ENCODE assay signal across 27 mouse cellular contexts in genomic region chr6:121099228-121099608, GRCm38 (mm10). TPM values are rescaled to one million over a fixed set of nuclear protein-coding genes. Genes with fewer than 3 reads are reported as not detected.
DNase-seq lines count a peak whose midpoint lies in the region; ATAC-seq and TF ChIP-seq lines count a peak whose summit lies in the region.
"Had no signal": no experiment of that assay in that cellular context is flagged by ENCODE, and none has a peak within 500 bp of the region (broad histone marks: within the 10 kb centered on the region; RNA-seq: fewer than 3 reads in every experiment).

No protein-coding gene starts in this region.

- peaks cover 30% of the 10 kb centered on the region for H3K79me2 ChIP-seq in CH12.LX (replicated peaks; ENCODE audit: control insufficient read depth, extremely low read depth, insufficient read depth, poor library complexity, severe bottlenecking)

- H3K4me1 ChIP-seq in forebrain, postnatal 0 days (ENCODE audit: insufficient read depth) = peaks cover 10% of the 10 kb centered on the region; the same call in 1 of the 2 replicates
- peaks cover 15% of the 10 kb centered on the region for H3K4me1 ChIP-seq in forebrain, embryonic 16.5 days (replicated peaks; ENCODE audit: control insufficient read depth, insufficient read depth, low read length)
- H3K4me1 ChIP-seq in hindbrain, postnatal 0 days (ENCODE audit: insufficient read depth, low read length) = peaks cover 14% of the 10 kb centered on the region
- no peaks in the 10 kb centered on the region for H3K4me1 ChIP-seq in hindbrain, embryonic 11.5 days (replicated peaks; ENCODE audit: control insufficient read depth, insufficient read depth, low read length)
- H3K4me1 ChIP-seq in CH12.LX (ENCODE audit: control insufficient read depth in 1 of 2, insufficient read depth in 2 of 2) = peaks cover 56 to 94% of the 10 kb centered on the region in 2 experiments
- H3K4me1 ChIP-seq in liver, embryonic 13.5 days (replicated peaks) = peaks cover 100% of the 10 kb centered on the region

- no peak for TF ChIP-seq CTCF in forebrain, postnatal 0 days (IDR thresholded peaks at IDR 0.05; ENCODE audit: low read depth)
- TF ChIP-seq CTCF in hindbrain, postnatal 0 days (IDR thresholded peaks at IDR 0.05; ENCODE audit: low read depth) = no peak
- no peak for TF ChIP-seq CTCF in CH12.LX (conservative IDR thresholded peaks at IDR 0.05 in 1 of 2, IDR thresholded peaks at IDR 0.05 in 1 of 2; ENCODE audit: low read depth in 2 of 2, low read length in 2 of 2)

- DNase-seq in forebrain, postnatal 0 days = no peak
- DNase-seq in hindbrain, postnatal 0 days (ENCODE audit: low spot score) = no peak
- DNase-seq in hindbrain, embryonic 11.5 days (ENCODE audit: low spot score) = no peak
- DNase-seq in CH12.LX (ENCODE audit: extremely low read depth) = no peak
- no peak for DNase-seq in liver, embryonic 13.5 days
- DNase-seq in adrenal gland, adult 8-10 months = no peak
- DNase-seq: adrenal gland, adult 2 months; gastrocnemius, postnatal 36 days; heart, postnatal 36 days; kidney, adult 18-20 months; left cerebral cortex, postnatal 4 days; lung, adult 18-20 months; lung, postnatal 4 days; thymus, postnatal 4 days had no signal

- peak; percentile 58 for TF ChIP-seq EP300 in CH12.LX (IDR thresholded peaks at IDR 0.05; ENCODE audit: low read length)

- no peak; the same call in 1 of the 2 replicates for ATAC-seq in forebrain, postnatal 0 days
- no peak for ATAC-seq in forebrain, embryonic 16.5 days
- ATAC-seq in hindbrain, postnatal 0 days = peak; percentile 24; the same call in 1 of the 2 replicates
- no peak for ATAC-seq in hindbrain, embryonic 11.5 days (ENCODE audit: low FRiP score)
- no peak for ATAC-seq in liver, embryonic 13.5 days (ENCODE audit: low read depth)
- ATAC-seq: activated CD4-positive, CD25-positive, alpha-beta regulatory T cell, adult 4 months; lung, postnatal 0 days had no signal

- H3K9ac ChIP-seq in forebrain, postnatal 0 days = no peak overlapping the region
- H3K9ac ChIP-seq in forebrain, embryonic 16.5 days (replicated peaks; ENCODE audit: low read depth, low read length) = no peak overlapping the region
- no peak overlapping the region for H3K9ac ChIP-seq in hindbrain, postnatal 0 days (replicated peaks; ENCODE audit: low read length)
- no peak overlapping the region for H3K9ac ChIP-seq in hindbrain, embryonic 11.5 days (ENCODE audit: low read depth, low read length)
- peak overlapping the region; percentile 16; the same call in 1 of the 2 replicates for H3K9ac ChIP-seq in CH12.LX (ENCODE audit: insufficient read depth, low read depth)
- peak overlapping the region; percentile 50; the same call in 1 of the 2 replicates for H3K9ac ChIP-seq in liver, embryonic 13.5 days
- H3K9ac ChIP-seq: embryonic facial prominence, embryonic 13.5 days; heart, embryonic 15.5 days; hindbrain, embryonic 15.5 days; midbrain, embryonic 12.5 days had no signal

- TF ChIP-seq POLR2A in CH12.LX (IDR thresholded peaks at IDR 0.05; ENCODE audit: low read depth, low read length) = no peak

- H3K4me2 ChIP-seq in forebrain, postnatal 0 days (ENCODE audit: low read depth) = no peak overlapping the region
- no peak overlapping the region for H3K4me2 ChIP-seq in forebrain, embryonic 16.5 days (ENCODE audit: low read length)
- no peak overlapping the region for H3K4me2 ChIP-seq in hindbrain, postnatal 0 days (ENCODE audit: low read depth, low read length)
- no peak overlapping the region for H3K4me2 ChIP-seq in hindbrain, embryonic 11.5 days (replicated peaks; ENCODE audit: low read depth, low read length)
- peak overlapping the region; percentile 48 for H3K4me2 ChIP-seq in CH12.LX (ENCODE audit: insufficient read depth, low read depth, poor library complexity, severe bottlenecking)
- H3K4me2 ChIP-seq in liver, embryonic 13.5 days = no peak overlapping the region
- H3K4me2 ChIP-seq: embryonic facial prominence, embryonic 13.5 days; heart, embryonic 15.5 days; midbrain, embryonic 12.5 days; neural tube, embryonic 13.5 days had no signal

- TF ChIP-seq RAD21 in CH12.LX (IDR thresholded peaks at IDR 0.05; ENCODE audit: low read depth, low read length) = no peak

- no peaks in the 10 kb centered on the region for H3K27me3 ChIP-seq in forebrain, postnatal 0 days (ENCODE audit: insufficient read depth, low read length)
- no peaks in the 10 kb centered on the region for H3K27me3 ChIP-seq in forebrain, embryonic 16.5 days (replicated peaks; ENCODE audit: control insufficient read depth, insufficient read depth, low read length)
- no peaks in the 10 kb centered on the region for H3K27me3 ChIP-seq in hindbrain, postnatal 0 days (ENCODE audit: insufficient read depth, low read length)
- no peaks in the 10 kb centered on the region for H3K27me3 ChIP-seq in hindbrain, embryonic 11.5 days (ENCODE audit: control insufficient read depth, insufficient read depth, low read length)
- no peaks in the 10 kb centered on the region for H3K27me3 ChIP-seq in CH12.LX (replicated peaks)
- H3K27me3 ChIP-seq in liver, embryonic 13.5 days = no peaks in the 10 kb centered on the region
- H3K27me3 ChIP-seq: embryonic facial prominence, embryonic 13.5 days; heart, embryonic 15.5 days; hindbrain, embryonic 15.5 days; megakaryocyte, embryonic 14.5 days; midbrain, embryonic 12.5 days; neural tube, embryonic 13.5 days had no signal

- H3K9me3 ChIP-seq in forebrain, postnatal 0 days (ENCODE audit: low read length) = no peaks in the 10 kb centered on the region
- H3K9me3 ChIP-seq in forebrain, embryonic 16.5 days (ENCODE audit: control insufficient read depth, low read length) = no peaks in the 10 kb centered on the region
- H3K9me3 ChIP-seq in hindbrain, postnatal 0 days (ENCODE audit: low read length) = no peaks in the 10 kb centered on the region
- no peaks in the 10 kb centered on the region for H3K9me3 ChIP-seq in hindbrain, embryonic 11.5 days (ENCODE audit: control insufficient read depth, low read length)
- H3K9me3 ChIP-seq in CH12.LX (replicated peaks; ENCODE audit: low read length) = no peaks in the 10 kb centered on the region
- no peaks in the 10 kb centered on the region for H3K9me3 ChIP-seq in liver, embryonic 13.5 days (replicated peaks)
- H3K9me3 ChIP-seq: embryonic facial prominence, embryonic 13.5 days; forebrain, embryonic 10.5 days; heart, embryonic 15.5 days; hindbrain, embryonic 15.5 days; megakaryocyte, embryonic 14.5 days; midbrain, embryonic 12.5 days; neural tube, embryonic 13.5 days had no signal

- WGBS in forebrain, postnatal 0 days = 80% methylated on average over 4 of the region's 4 CpGs
- WGBS in forebrain, embryonic 16.5 days = 81% methylated on average over 4 of the region's 4 CpGs
- 82% methylated on average over 4 of the region's 4 CpGs for WGBS in hindbrain, postnatal 0 days
- WGBS in hindbrain, embryonic 11.5 days = 93% methylated on average over 4 of the region's 4 CpGs
- WGBS in liver, embryonic 13.5 days (ENCODE audit: insufficient replicate concordance) = 58% methylated on average over 4 of the region's 4 CpGs

- no peak overlapping the region for H3K4me3 ChIP-seq in forebrain, postnatal 0 days (ENCODE audit: low read depth, low read length)
- no peak overlapping the region for H3K4me3 ChIP-seq in forebrain, embryonic 16.5 days (replicated peaks; ENCODE audit: low read length)
- no peak overlapping the region for H3K4me3 ChIP-seq in hindbrain, postnatal 0 days (ENCODE audit: low read length)
- no peak overlapping the region for H3K4me3 ChIP-seq in hindbrain, embryonic 11.5 days (ENCODE audit: low read depth, low read length)
- H3K4me3 ChIP-seq in CH12.LX (replicated peaks in 1 of 3; ENCODE audit: low read depth in 2 of 3, low read length in 2 of 3, poor library complexity in 1 of 3) = no peak overlapping the region
- H3K4me3 ChIP-seq in liver, embryonic 13.5 days (replicated peaks) = no peak overlapping the region
- H3K4me3 ChIP-seq: embryonic facial prominence, embryonic 13.5 days; forebrain, embryonic 10.5 days; heart, adult 2 months; heart, embryonic 15.5 days; hindbrain, embryonic 15.5 days; layer of hippocampus, adult 2 months; midbrain, embryonic 12.5 days; myocyte; neural tube, embryonic 13.5 days had no signal

- dilution Hi-C loops in CH12.LX (cut with MboI; ENCODE audit: extremely low pct_ligation_motif_present, extremely low pct_unique_long_range_greater_than_20kb, low sequenced_read_pairs) = no loop called here

- H3K36me3 ChIP-seq in forebrain, postnatal 0 days (ENCODE audit: insufficient read depth) = no peaks in the 10 kb centered on the region; the same call in 1 of the 2 replicates
- H3K36me3 ChIP-seq in forebrain, embryonic 16.5 days (ENCODE audit: control insufficient read depth, insufficient read depth) = no peaks in the 10 kb centered on the region
- H3K36me3 ChIP-seq in hindbrain, postnatal 0 days (ENCODE audit: insufficient read depth, low read length) = no peaks in the 10 kb centered on the region
- H3K36me3 ChIP-seq in hindbrain, embryonic 11.5 days (ENCODE audit: control insufficient read depth, insufficient read depth, low read length) = no peaks in the 10 kb centered on the region
- peaks cover 0 to 51% of the 10 kb centered on the region in 2 experiments for H3K36me3 ChIP-seq in CH12.LX (replicated peaks in 1 of 2; ENCODE audit: control insufficient read depth in 1 of 2, insufficient read depth in 1 of 2, low read length in 1 of 2)
- peaks cover 46% of the 10 kb centered on the region for H3K36me3 ChIP-seq in liver, embryonic 13.5 days
- H3K36me3 ChIP-seq: heart, embryonic 15.5 days; hindbrain, embryonic 15.5 days; midbrain, embryonic 12.5 days had no signal

- 0 out of 2 replicates have a peak overlapping the region, but pooled peaks have one; percentile 40 for H3K27ac ChIP-seq in forebrain, postnatal 0 days (ENCODE audit: low read depth, low read length)
- H3K27ac ChIP-seq in forebrain, embryonic 16.5 days (ENCODE audit: low read length) = no peak overlapping the region
- H3K27ac ChIP-seq in hindbrain, postnatal 0 days = no peak overlapping the region
- H3K27ac ChIP-seq in hindbrain, embryonic 11.5 days (ENCODE audit: low read depth, low read length) = no peak overlapping the region
- peak overlapping the region; percentile 76 for H3K27ac ChIP-seq in CH12.LX (ENCODE audit: insufficient read depth, low read depth)
- H3K27ac ChIP-seq in liver, embryonic 13.5 days = peak overlapping the region; percentile 97
- H3K27ac ChIP-seq: heart, adult 2 months; layer of hippocampus, adult 2 months; midbrain, embryonic 12.5 days had no signal

- in situ Hi-C loops in CH12.LX (cut with MboI; ENCODE audit: low pct_ligation_motif_present, low pct_unique_long_range_greater_than_20kb, low sequenced_read_pairs) = no loop called here

RNA-seq across cellular contexts. Expression of gene Mical3, which starts 31.6 kb away (rescaled TPM):
- total RNA-seq in forebrain, postnatal 0 days (2014; rRNA removed) = 59.3 and 78.7 TPM in 2 replicates
- polyA plus RNA-seq in forebrain, postnatal 0 days (2015; fragmentation: Nextera tagmentation; extraction: Ambion mirVana) = 9.3 and 17.5 TPM in 2 replicates
- polyA plus RNA-seq in forebrain, embryonic 16.5 days (2015; fragmentation: Nextera tagmentation; extraction: Ambion mirVana) = 27.1 and 35.5 TPM in 2 replicates
- total RNA-seq in hindbrain, postnatal 0 days (2014; rRNA removed) = 60.2 and 66.9 TPM in 2 replicates
- polyA plus RNA-seq in hindbrain, postnatal 0 days (2015; fragmentation: Nextera tagmentation; extraction: Ambion mirVana) = 19.3 and 19.8 TPM in 2 replicates
- 17.1 and 27.4 TPM in 2 replicates for polyA plus RNA-seq in hindbrain, embryonic 11.5 days (2014; fragmentation: Nextera tagmentation; extraction: Ambion mirVana)
- total RNA-seq in CH12.LX (2012; rRNA removed) = 22.1 and 26.8 TPM in 2 replicates
- total RNA-seq in CH12.LX (2014; rRNA removed) = 7.9 and 10.2 TPM in 2 replicates
- 56.3 and 61.3 TPM in 2 replicates for polyA plus RNA-seq in CH12.LX (2012; ENCODE audit: insufficient read length, low read depth)
- polyA plus RNA-seq in liver, embryonic 13.5 days (2015; fragmentation: Nextera tagmentation; extraction: Ambion mirVana) = 9.9 and 10.7 TPM in 2 replicates
- total RNA-seq in adrenal gland, adult 8-10 months (2022) = 10 to 100 TPM; 41.6 to 78.2 (median 55.4) TPM

Comparison
In these comparisons a context has a peak if more than half of its experiments do, and no peak if none do; other contexts are left out.
1. H3K27ac ChIP-seq: peak in forebrain, postnatal 0 days (single experiment), CH12.LX (single experiment) and liver, embryonic 13.5 days (single experiment); none in forebrain, embryonic 16.5 days (single experiment), hindbrain, postnatal 0 days (single experiment) and hindbrain, embryonic 11.5 days (single experiment).
2. H3K9ac ChIP-seq: peak in CH12.LX (single experiment) and liver, embryonic 13.5 days (single experiment); none in forebrain, postnatal 0 days (single experiment), forebrain, embryonic 16.5 days (single experiment), hindbrain, postnatal 0 days (single experiment) and hindbrain, embryonic 11.5 days (single experiment).